Mouse (Mus musculus): ENCODE measurements at regions not wholly inside any gene's neighbourhood (a gene's known extent, or its start where the extent isn't known, plus 50 kb on each side); places are given as distances from the start of the nearest gene placed in this dataset.
A peak's percentile ranks its signal among the peaks of the same experiment; 100 is the strongest.

DNA sequence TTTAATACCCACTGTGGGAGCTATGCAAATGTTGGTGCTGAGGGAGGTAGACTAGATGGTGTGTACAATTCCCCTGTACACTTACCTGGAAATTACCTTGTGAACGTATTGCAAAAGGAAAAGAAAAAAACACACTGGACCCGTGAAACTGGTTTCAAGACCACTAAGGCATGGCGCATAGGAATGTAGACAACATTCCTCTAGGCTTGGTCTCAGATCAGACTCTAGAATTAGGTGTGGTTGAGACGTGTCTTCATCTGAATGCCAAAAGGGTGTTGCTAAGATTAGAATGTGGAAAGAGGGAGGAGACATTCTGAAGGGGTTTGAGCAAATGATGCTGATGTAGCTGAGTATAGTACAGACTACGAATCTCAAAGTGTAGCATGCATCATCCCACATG, 237.1 kb upstream of the Tank start:
- 80% methylated on average over 5 of the region's 5 CpGs for WGBS
- H3K36me3 ChIP-seq (ENCODE audit: control insufficient read depth, insufficient read depth, low read length) = no peaks in the 10 kb centered on the region
- H3K4me1 ChIP-seq (ENCODE audit: control insufficient read depth, insufficient read depth, low read length) = peaks cover 5% of the 10 kb centered on the region; the same call in 1 of the 2 replicates
- no peaks in the 10 kb centered on the region for H3K9me3 ChIP-seq (ENCODE audit: control insufficient read depth, low read length)
- TF ChIP-seq POLR2A (IDR thresholded peaks at IDR 0.05; ENCODE audit: borderline replicate concordance, extremely low read depth, insufficient read depth, insufficient read length) = no peak
- H3K9ac ChIP-seq (ENCODE audit: low read depth, low read length, severe bottlenecking) = no peak overlapping the region
- H3K4me3 ChIP-seq (replicated peaks; ENCODE audit: low read length) = no peak overlapping the region
- ATAC-seq (ENCODE audit: low FRiP score, low read depth) (no peak), DNase-seq (ENCODE audit: low spot score) (peak; percentile 38)
- no peak overlapping the region for H3K27ac ChIP-seq (replicated peaks; ENCODE audit: low read depth, low read length)
- H3K27me3 ChIP-seq (ENCODE audit: control insufficient read depth, insufficient read depth, low read length) = no peaks in the 10 kb centered on the region
- no peak overlapping the region for H3K4me2 ChIP-seq (replicated peaks; ENCODE audit: low read depth, low read length, severe bottlenecking)

DNA sequence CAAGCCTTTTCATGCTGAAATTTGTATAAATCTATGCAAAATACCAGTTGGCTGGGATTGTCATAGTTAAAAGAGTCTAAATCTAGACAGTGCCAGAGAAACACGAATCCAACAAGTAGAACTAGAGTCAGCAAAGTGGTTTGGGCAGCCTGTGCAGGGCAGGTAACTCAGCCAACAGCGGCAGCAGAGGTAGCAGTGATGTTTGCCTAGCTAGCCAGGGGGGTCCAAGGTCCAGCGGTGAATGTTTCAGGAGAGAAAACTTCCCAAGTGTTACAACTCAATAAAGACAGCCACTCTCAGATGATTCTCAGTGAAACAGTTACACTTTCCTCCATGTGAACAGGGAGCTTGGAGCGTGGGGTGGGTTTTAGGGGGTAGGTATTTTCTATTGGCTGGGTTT, 259.2 kb upstream of the Tank start:
- H3K4me2 ChIP-seq (replicated peaks; ENCODE audit: low read depth, low read length, severe bottlenecking) = no peak overlapping the region
- H3K36me3 ChIP-seq (ENCODE audit: control insufficient read depth, insufficient read depth, low read length) = no peaks in the 10 kb centered on the region
- no peak for ATAC-seq (ENCODE audit: low FRiP score, low read depth)
- H3K4me1 ChIP-seq (ENCODE audit: control insufficient read depth, insufficient read depth, low read length) = no peaks in the 10 kb centered on the region
- H3K9me3 ChIP-seq (ENCODE audit: control insufficient read depth, low read length) = no peaks in the 10 kb centered on the region
- TF ChIP-seq POLR2A (IDR thresholded peaks at IDR 0.05; ENCODE audit: borderline replicate concordance, extremely low read depth, insufficient read depth, insufficient read length) = no peak
- H3K4me3 ChIP-seq (replicated peaks; ENCODE audit: low read length) = no peak overlapping the region
- WGBS = 79% methylated on average over 4 of the region's 4 CpGs
- no peak overlapping the region for H3K27ac ChIP-seq (replicated peaks; ENCODE audit: low read depth, low read length)
- H3K27me3 ChIP-seq (ENCODE audit: control insufficient read depth, insufficient read depth, low read length) = no peaks in the 10 kb centered on the region
- DNase-seq (ENCODE audit: low spot score) = no peak
- H3K9ac ChIP-seq (ENCODE audit: low read depth, low read length, severe bottlenecking) = no peak overlapping the region

DNA sequence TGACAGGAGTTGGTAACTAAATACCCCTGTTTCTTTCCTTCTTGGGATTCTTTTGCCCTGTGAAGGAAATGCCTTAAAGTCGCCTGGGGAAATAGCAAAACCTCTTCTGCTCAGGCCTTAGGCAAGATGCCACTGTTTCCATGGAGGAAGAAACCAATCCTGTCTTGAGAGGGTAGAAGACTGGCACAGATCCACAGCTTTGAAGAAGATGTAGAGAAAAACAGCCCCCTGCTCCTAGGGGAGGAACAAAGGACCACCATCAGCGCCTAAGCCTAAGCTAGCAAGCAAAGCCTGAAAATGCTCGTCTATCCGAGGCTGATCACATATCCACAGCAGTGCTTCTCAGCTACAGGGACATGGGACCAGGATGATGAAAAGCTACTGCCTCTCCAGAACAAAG, 268.0 kb upstream of the Tank start:
- DNase-seq (ENCODE audit: low spot score) (peak; percentile 50), ATAC-seq (ENCODE audit: low FRiP score, low read depth) (peak; percentile 50; the same call in 1 of the 2 replicates)
- TF ChIP-seq POLR2A (IDR thresholded peaks at IDR 0.05; ENCODE audit: borderline replicate concordance, extremely low read depth, insufficient read depth, insufficient read length) = no peak
- H3K27me3 ChIP-seq (ENCODE audit: control insufficient read depth, insufficient read depth, low read length) = no peaks in the 10 kb centered on the region
- peaks cover 4% of the 10 kb centered on the region for H3K4me1 ChIP-seq (ENCODE audit: control insufficient read depth, insufficient read depth, low read length)
- H3K4me2 ChIP-seq (replicated peaks; ENCODE audit: low read depth, low read length, severe bottlenecking) = no peak overlapping the region
- H3K27ac ChIP-seq (replicated peaks; ENCODE audit: low read depth, low read length) = no peak overlapping the region
- no peak overlapping the region for H3K9ac ChIP-seq (ENCODE audit: low read depth, low read length, severe bottlenecking)
- no peak overlapping the region for H3K4me3 ChIP-seq (replicated peaks; ENCODE audit: low read length)
- WGBS = 69% methylated on average over 4 of the region's 4 CpGs
- no peaks in the 10 kb centered on the region for H3K36me3 ChIP-seq (ENCODE audit: control insufficient read depth, insufficient read depth, low read length)
- H3K9me3 ChIP-seq (ENCODE audit: control insufficient read depth, low read length) = no peaks in the 10 kb centered on the region

DNA sequence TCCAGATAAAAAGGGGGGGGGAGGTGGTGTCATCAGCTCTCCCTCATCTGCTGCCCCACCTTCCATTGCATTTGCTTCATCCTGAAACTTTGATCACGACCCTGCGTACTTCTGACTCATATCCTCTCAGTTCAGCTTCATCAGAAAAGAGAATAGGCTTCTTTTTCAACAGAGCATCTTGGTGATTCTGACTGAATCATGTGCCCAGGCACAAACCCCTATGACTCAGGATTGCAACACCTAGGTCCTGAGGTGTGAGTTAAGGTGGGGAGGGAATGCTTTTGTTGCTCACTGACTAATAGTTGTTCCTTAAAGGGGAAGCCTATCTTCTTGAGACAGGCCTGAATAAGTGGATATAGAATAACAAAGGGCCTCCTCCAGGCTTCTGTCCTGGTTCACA, 269.2 kb upstream of the Tank start:
- no peak for DNase-seq (ENCODE audit: low spot score)
- H3K4me2 ChIP-seq (replicated peaks; ENCODE audit: low read depth, low read length, severe bottlenecking) = no peak overlapping the region
- H3K36me3 ChIP-seq (ENCODE audit: control insufficient read depth, insufficient read depth, low read length) = no peaks in the 10 kb centered on the region
- H3K27me3 ChIP-seq (ENCODE audit: control insufficient read depth, insufficient read depth, low read length) = no peaks in the 10 kb centered on the region
- no peak for TF ChIP-seq POLR2A (IDR thresholded peaks at IDR 0.05; ENCODE audit: borderline replicate concordance, extremely low read depth, insufficient read depth, insufficient read length)
- H3K9ac ChIP-seq (ENCODE audit: low read depth, low read length, severe bottlenecking) = no peak overlapping the region
- H3K9me3 ChIP-seq (ENCODE audit: control insufficient read depth, low read length) = no peaks in the 10 kb centered on the region
- ATAC-seq (ENCODE audit: low FRiP score, low read depth) = no peak
- 88% methylated on average over 2 of the region's 2 CpGs for WGBS
- H3K27ac ChIP-seq (replicated peaks; ENCODE audit: low read depth, low read length) = no peak overlapping the region
- H3K4me1 ChIP-seq (ENCODE audit: control insufficient read depth, insufficient read depth, low read length) = peaks cover 4% of the 10 kb centered on the region
- H3K4me3 ChIP-seq (replicated peaks; ENCODE audit: low read length) = no peak overlapping the region

DNA sequence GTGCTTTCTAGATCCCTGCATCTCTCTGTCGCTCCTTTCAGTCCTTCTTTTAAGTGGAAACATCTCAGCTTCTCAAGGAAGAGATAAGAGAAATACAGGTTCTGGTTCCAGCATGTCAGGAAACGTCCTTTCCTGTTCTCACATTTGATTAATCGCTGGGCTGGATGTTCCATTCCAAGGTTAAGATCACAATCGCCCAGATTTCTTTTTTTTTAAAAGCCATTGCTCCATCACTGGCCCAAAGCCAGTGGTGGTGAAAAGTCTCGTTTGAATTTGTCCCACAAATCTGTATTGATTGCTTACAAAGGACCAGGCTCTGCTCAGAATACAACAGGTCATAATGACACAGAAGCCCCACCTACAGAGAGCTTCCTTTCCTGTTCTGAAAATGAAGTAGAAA, 281.2 kb upstream of the Tank start:
- H3K4me2 ChIP-seq (replicated peaks; ENCODE audit: low read depth, low read length, severe bottlenecking) = no peak overlapping the region
- no peak for TF ChIP-seq POLR2A (IDR thresholded peaks at IDR 0.05; ENCODE audit: borderline replicate concordance, extremely low read depth, insufficient read depth, insufficient read length)
- H3K9ac ChIP-seq (ENCODE audit: low read depth, low read length, severe bottlenecking) = no peak overlapping the region
- 71% methylated on average over 5 of the region's 5 CpGs for WGBS
- H3K9me3 ChIP-seq (ENCODE audit: control insufficient read depth, low read length) = no peaks in the 10 kb centered on the region
- 0 out of 2 replicates have a peak, but pooled peaks cover 7% of the 10 kb centered on the region for H3K4me1 ChIP-seq (ENCODE audit: control insufficient read depth, insufficient read depth, low read length)
- peak; percentile 14 for DNase-seq (ENCODE audit: low spot score)
- no peak for ATAC-seq (ENCODE audit: low FRiP score, low read depth)
- H3K4me3 ChIP-seq (replicated peaks; ENCODE audit: low read length) = no peak overlapping the region
- H3K36me3 ChIP-seq (ENCODE audit: control insufficient read depth, insufficient read depth, low read length) = no peaks in the 10 kb centered on the region
- H3K27me3 ChIP-seq (ENCODE audit: control insufficient read depth, insufficient read depth, low read length) = no peaks in the 10 kb centered on the region
- no peak overlapping the region for H3K27ac ChIP-seq (replicated peaks; ENCODE audit: low read depth, low read length)

GRCm38 (mm10) chr2:61296606-61297005, 281.8 kb upstream of the Tank start:
- H3K4me2 ChIP-seq (replicated peaks; ENCODE audit: low read depth, low read length, severe bottlenecking) = no peak overlapping the region
- H3K4me3 ChIP-seq (replicated peaks; ENCODE audit: low read length) = no peak overlapping the region
- H3K27ac ChIP-seq (replicated peaks; ENCODE audit: low read depth, low read length) = no peak overlapping the region
- no peak for DNase-seq (ENCODE audit: low spot score)
- no peaks in the 10 kb centered on the region for H3K9me3 ChIP-seq (ENCODE audit: control insufficient read depth, low read length)
- no peak overlapping the region for H3K9ac ChIP-seq (ENCODE audit: low read depth, low read length, severe bottlenecking)
- WGBS = 83% methylated on average over 6 of the region's 6 CpGs
- no peak for ATAC-seq (ENCODE audit: low FRiP score, low read depth)
- no peak for TF ChIP-seq POLR2A (IDR thresholded peaks at IDR 0.05; ENCODE audit: borderline replicate concordance, extremely low read depth, insufficient read depth, insufficient read length)
- no peaks in the 10 kb centered on the region for H3K27me3 ChIP-seq (ENCODE audit: control insufficient read depth, insufficient read depth, low read length)
- H3K36me3 ChIP-seq (ENCODE audit: control insufficient read depth, insufficient read depth, low read length) = no peaks in the 10 kb centered on the region
- 0 out of 2 replicates have a peak, but pooled peaks cover 7% of the 10 kb centered on the region for H3K4me1 ChIP-seq (ENCODE audit: control insufficient read depth, insufficient read depth, low read length)

Measured in limb, embryonic 14.5 days (tissue).